Mouse (Mus musculus) adrenal gland, postnatal 10 days (tissue): ENCODE measurements around the gene Cd55. TPM values are rescaled to one million over a fixed set of nuclear protein-coding genes. Genes with fewer than 3 reads are reported as not detected.
A peak's percentile ranks its signal among the peaks of the same experiment; 100 is the strongest.
"Not testable (repeated sequence)": the region's sequence is repeated elsewhere in the genome, so short reads cannot be mapped to it uniquely, and the experiment has no call there.

Source experiments
- DNase-seq: peaks from one replicate; pipeline ENCODE4 v3.0.0; 2021; ENCODE audit warnings: mixed read lengths
- long read RNA-seq, 2 experiments: library from polyadenylated mRNA; stranded (forward); transcript quantifications; one replicate each; pipeline ENCODE4 v2.0.0; 2021
- total RNA-seq, 2 experiments: library from RNA; stranded (reverse); gene quantifications; 2 replicates each; pipeline ENCODE4 v1.2.3; 2021

Gene Cd55
- 10 to 100 TPM; 21.7 to 29.1 TPM for total RNA-seq
- long read RNA-seq, experiment 1, transcript Cd55-201 (10 exons, 2,533 nt), result major isoform, 8 of 15 reads
- long read RNA-seq, experiment 1, partial matches to known transcripts, result 3 of 15 reads
- long read RNA-seq, experiment 1, other reads (novel, unspliced or antisense), result 4 of 15 reads
- long read RNA-seq, experiment 2, partial matches to known transcripts, result 0 of 1 reads
- long read RNA-seq, experiment 2, other reads (novel, unspliced or antisense), result 0 of 1 reads

- DNase-seq, result peak; percentile 92
These were observed at the start of gene Cd55 for GRCm38 (mm10) chr1:130462084-130462861. Gene Cd55 (minus strand): TSS chr1:130462744.

GRCm38 (mm10) chr1:130511823-130512370, 49.4 kb upstream of the Cd55 start:
- DNase-seq, result peak; percentile 12

GRCm38 (mm10) chr1:130508957-130509350, 46.4 kb upstream of the Cd55 start:
- no peak for DNase-seq

- DNase-seq, result no peak
These were observed 45.7 kb upstream of the Cd55 start for GRCm38 (mm10) chr1:130508030-130508956.

GRCm38 (mm10) chr1:130507408-130507807, 44.9 kb upstream of the Cd55 start:
- DNase-seq, result no peak

- DNase-seq, result no peak
These were observed 37.4 kb upstream of the Cd55 start for GRCm38 (mm10) chr1:130499962-130500361.

DNA sequence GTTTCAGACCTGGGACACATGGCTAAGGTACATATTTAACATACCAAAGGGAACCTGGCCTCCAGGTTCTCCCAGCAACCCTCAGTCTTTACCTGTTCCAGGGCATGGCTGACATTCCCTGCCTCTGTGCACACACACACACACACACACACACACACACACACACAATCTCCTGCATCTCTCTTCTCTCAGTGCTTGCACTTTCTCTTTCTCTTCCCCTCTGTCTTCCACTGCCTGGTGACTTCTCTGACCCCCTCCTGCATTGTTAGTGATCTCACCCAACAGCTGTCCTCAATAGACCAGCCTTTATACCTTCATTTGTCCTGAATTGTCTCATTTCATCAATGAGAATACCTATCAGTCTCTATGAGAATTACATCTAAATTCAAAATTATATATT, 35.8 kb upstream of the Cd55 start:
- DNase-seq, result no peak

GRCm38 (mm10) chr1:130486816-130487545, 24.4 kb upstream of the Cd55 start:
- DNase-seq, result no peak

DNA sequence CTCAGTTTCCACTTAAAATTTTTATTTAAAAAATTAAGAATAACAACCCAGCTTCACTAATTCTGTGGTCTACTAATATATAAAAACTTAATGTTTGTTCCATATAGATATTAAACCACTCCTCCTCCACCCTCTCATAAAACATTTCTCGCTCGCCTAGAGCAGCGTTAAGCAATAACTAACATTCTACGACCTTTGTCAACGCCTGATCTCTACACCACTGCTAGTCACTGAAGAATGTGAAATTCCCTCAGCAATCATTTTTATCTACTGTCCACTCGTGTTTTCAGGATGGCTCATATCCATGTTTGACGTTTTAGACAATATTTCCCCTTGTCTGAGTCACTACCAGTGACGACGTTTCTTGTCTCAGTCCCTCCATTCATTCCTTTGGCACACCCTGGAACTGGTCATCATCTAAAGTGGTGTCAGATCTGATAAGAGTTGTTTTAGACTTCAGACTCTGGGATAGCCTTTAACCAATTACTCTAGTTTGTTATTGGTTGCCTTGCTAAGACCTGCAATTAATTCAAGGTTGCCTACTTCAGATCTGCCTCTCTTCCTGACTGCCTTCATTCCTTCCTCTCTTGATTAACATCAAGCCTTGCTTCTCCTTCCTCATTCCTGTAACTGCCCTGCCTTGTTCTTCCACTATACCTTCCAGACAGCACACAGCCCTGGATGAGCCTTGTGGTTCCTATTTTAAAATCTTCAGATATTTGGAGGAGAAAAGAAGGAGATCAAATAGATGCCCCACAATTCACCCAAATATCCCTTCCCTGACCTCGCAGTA, 23.5 kb upstream of the Cd55 start:
- DNase-seq, result no peak

DNA sequence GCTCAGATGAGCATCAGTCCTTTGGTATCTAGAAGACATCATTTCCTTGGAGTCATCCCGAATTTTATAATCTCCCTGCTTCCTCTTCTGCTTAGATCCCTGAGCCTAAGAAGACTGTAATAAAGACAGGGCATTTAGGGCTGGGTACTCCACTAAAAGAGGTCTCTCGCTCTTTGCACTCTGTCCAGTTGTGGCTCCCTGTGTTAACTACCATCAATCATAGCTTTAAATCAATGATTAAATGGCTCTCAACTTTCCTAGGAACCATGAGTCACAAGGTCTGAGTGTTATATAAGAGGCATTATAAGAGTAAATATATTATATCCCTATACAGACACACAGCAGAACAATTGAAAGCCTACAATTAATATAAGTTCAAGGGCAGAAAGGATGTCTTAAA, 22.8 kb upstream of the Cd55 start:
- no peak for DNase-seq

GRCm38 (mm10) chr1:130474936-130475335, 12.4 kb upstream of the Cd55 start:
- no peak for DNase-seq

GRCm38 (mm10) chr1:130474226-130474625, 11.7 kb upstream of the Cd55 start:
- no peak for DNase-seq

DNA sequence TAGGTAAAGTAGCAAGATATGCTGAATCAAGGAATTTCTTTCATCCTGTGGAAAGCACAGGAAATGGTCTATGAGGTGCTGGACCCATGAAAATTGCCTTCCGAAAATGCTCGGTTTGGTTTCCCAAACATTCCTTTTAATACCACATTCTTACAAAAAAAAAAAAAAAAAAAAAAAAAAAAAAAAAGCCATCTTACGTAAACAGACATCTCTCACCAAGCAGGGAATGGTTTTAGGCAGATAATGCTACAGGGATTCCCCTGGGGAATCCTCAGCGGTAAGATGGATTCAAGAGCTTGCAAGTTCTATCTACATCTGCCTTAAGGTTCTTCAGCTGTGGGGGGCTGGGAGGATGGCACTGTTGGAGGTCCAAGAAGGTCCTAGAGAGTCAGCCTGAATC, 7.5 kb upstream of the Cd55 start:
- DNase-seq, result no peak

DNA sequence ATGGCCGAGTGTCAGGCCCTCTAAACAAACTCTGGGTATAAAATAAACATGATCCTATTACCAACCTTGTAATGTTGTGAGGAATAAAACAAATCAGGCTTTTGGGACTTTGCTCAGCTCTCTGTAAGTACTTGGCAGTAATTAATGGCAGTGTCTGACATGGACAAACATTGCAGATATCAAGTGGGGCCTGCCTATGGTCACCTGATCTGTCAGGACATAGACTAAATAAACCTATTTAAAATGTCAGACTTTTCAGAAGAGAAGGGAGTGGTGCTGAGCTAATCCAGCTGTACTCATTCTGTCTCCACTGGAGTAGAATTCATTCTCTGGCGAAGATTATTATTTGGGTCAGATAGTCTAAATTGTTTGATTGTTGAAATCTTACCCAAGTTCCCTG, 4.9 kb upstream of the Cd55 start:
- DNase-seq, result no peak

DNA sequence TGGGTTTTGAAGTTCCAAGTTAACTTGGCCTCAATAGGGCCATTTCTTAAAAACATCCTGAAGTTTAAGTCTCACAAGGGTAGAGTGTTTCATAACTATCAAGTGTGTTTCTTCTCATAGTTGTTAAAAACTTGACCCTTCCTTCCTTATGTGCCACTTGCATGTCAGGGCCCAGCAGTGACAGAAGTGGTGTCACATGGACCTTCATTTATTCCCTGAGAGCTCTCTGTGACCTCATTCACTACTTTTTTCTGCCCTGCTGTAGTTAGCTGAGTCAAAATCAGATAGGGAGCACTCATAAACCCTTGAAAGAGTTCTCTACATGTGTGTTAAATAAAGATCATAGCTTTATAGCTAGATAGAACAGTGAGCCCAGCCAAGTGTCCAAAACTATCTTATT, 1.6 kb upstream of the Cd55 start:
- no peak for DNase-seq

- DNase-seq, result no peak
These were observed 323 bp upstream of the Cd55 start for GRCm38 (mm10) chr1:130462867-130463266.

GRCm38 (mm10) chr1:130455111-130455510, 7.4 kb downstream of the Cd55 start:
- no peak for DNase-seq

DNA sequence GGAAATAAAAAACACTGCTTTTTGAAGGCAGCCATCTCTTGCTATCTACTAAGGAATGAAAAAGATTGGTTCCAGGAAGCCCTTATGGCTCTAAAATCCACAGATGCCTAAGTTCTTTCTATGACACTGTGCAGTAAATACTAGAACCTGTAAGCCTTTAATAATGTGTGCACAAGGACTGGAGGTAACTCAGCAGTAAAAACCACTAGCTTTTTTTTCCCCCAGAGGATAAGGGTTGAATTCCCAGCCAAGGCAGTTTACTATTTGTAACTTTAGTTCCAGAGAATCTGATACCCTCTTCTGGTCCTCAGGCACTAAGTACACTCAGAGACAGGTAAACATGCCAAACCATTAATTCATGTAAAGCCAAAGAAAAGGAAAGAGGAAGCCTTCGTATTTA, 19.6 kb downstream of the Cd55 start:
- not testable (repeated sequence) for DNase-seq

- DNase-seq, result no peak
These were observed 31.6 kb downstream of the Cd55 start for GRCm38 (mm10) chr1:130430920-130431319.

DNA sequence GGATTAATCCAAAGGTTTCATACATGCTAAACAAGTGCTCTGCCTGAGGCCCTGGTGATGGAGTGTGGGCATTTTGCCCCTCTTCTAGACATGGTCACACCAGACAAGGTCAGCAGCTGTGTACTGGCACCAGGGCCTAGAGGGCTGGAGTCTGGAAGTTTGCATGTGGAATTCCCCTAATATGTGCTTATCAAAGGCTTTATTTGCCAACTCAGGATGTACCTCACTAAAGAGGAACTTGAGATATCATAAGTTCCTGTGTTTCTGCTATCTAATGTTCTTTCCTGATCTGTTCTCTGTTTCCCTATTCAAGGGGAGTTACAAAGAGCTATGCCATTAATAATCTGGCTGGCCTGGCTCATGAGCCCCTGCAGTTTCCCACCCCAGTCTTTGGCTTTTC, 33.9 kb downstream of the Cd55 start:
- not testable (repeated sequence) for DNase-seq
